Mouse (Mus musculus) heart, embryonic 12.5 days (tissue): ENCODE data around the gene Il9. TPM values are rescaled to one million over a fixed set of nuclear protein-coding genes. Genes with fewer than 3 reads are reported as not detected.

Source experiments
- ATAC-seq: fragments of 200-750 bp; cut with Nextera tagmentation; 2 replicates; pipeline ENCODE4 v1.8.0; 2017; ENCODE audit warnings: moderate TSS enrichment, moderate library complexity; ENCODE audit not compliant: insufficient number of reproducible peaks, low FRiP score
- H3K27ac ChIP-seq: fragments of 300-500 bp; sonication (generic); 2 replicates; pipeline ENCODE4 v1.5.1; 2016; ENCODE audit warnings: mild to moderate bottlenecking, moderate library complexity; ENCODE audit not compliant: poor library complexity, severe bottlenecking
- H3K27me3 ChIP-seq: fragments of 300-500 bp; sonication (generic); replicated peaks from 2 replicates; pipeline ENCODE4 v1.6.1; 2016; ENCODE audit warnings: mild to moderate bottlenecking, moderate library complexity
- H3K36me3 ChIP-seq: fragments of 300-500 bp; sonication (generic); 2 replicates; pipeline ENCODE4 v1.6.1; 2016; ENCODE audit warnings: mild to moderate bottlenecking, moderate library complexity
- H3K4me1 ChIP-seq: fragments of 300-500 bp; sonication (generic); replicated peaks from 2 replicates; pipeline ENCODE4 v1.6.1; 2016; ENCODE audit warnings: mild to moderate bottlenecking
- H3K4me2 ChIP-seq: fragments of 300-500 bp; sonication (generic); 2 replicates; pipeline ENCODE4 v1.6.1; 2016; ENCODE audit warnings: mild to moderate bottlenecking, moderate library complexity
- H3K4me3 ChIP-seq: fragments of 300-500 bp; sonication (generic); 2 replicates; pipeline ENCODE4 v1.5.1; 2016; ENCODE audit warnings: mild to moderate bottlenecking
- H3K9ac ChIP-seq: fragments of 300-500 bp; sonication (generic); 2 replicates; pipeline ENCODE4 v1.6.1; 2016; ENCODE audit warnings: mild to moderate bottlenecking, moderate library complexity
- H3K9me3 ChIP-seq: fragments of 300-500 bp; sonication (generic); replicated peaks from 2 replicates; pipeline ENCODE4 v1.6.1; 2016; ENCODE audit warnings: mild to moderate bottlenecking, moderate library complexity
- WGBS: fragments of 180-500 bp; shearing (Covaris S2); methylation state at CpG from one replicate; pipeline ENCODE4 v1.1.7; 2016; 5-methylcytosine and 5-hydroxymethylcytosine counted together
- polyA plus RNA-seq: library from polyadenylated mRNA; unstranded; fragments of >200 nt; fragmentation: Nextera tagmentation; extraction: Ambion mirVana; gene quantifications from 2 replicates; pipeline ENCODE4 v1.2.1, GENCODE M21; 2016

The Il9 gene
- not detected in 2 replicates for polyA plus RNA-seq

GRCm38 (mm10) chr13:56482146-56482545 lies at the start of gene Il9:
Gene Il9, minus strand, starts transcription at chr13:56482246.
- ATAC-seq = no peak
- no peaks in the 10 kb centered on the region for H3K9me3 ChIP-seq
- no peak within 1 kb of the TSS for H3K4me2 ChIP-seq
- no peak within 1 kb of the TSS for H3K4me3 ChIP-seq
- no peak within 1 kb of the TSS for H3K27ac ChIP-seq
- H3K27me3 ChIP-seq = no peaks in the 10 kb centered on the region
- no peaks in the 10 kb centered on the region for H3K36me3 ChIP-seq
- H3K4me1 ChIP-seq = peaks cover 8% of the 10 kb centered on the region; the same call in 1 of the 2 replicates
- no peak within 1 kb of the TSS for H3K9ac ChIP-seq
- WGBS = 72% methylated on average over 3 of the region's 3 CpGs

GRCm38 (mm10) chr13:56529685-56530084 lies 47.6 kb upstream of the Il9 start:
- Histone ChIP-seq H3K36me3 (no peaks in the 10 kb centered on the region), H3K27me3 (peaks cover 3% of the 10 kb centered on the region; the same call in 1 of the 2 replicates), H3K27ac (no peak overlapping the region), H3K4me1 (no peaks in the 10 kb centered on the region), H3K4me2 (no peak overlapping the region), H3K9ac (no peak overlapping the region), H3K9me3 (peaks cover 8% of the 10 kb centered on the region; the same call in 1 of the 2 replicates), H3K4me3 (no peak overlapping the region)
- ATAC-seq = no peak
- WGBS = 50% methylated on average over 8 of the region's 8 CpGs

DNA sequence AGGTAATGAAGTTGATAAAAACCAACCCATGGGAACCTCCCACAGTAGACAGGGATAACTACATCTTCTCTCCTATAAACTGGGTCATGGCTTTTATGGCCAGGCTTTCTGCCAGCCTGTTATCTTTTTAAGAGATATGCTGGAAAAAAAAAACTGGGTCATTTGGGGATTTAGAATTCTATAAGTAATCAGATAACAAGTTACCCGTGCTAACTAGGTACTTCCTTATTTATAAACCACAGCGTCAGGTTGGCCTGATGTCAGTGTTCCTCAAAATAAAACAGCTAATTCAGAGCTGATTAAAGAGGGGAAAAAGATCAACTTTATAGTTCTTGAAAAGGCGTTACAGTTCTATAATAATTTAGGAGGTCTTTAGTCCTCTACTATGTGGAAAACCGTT lies 47.0 kb upstream of the Il9 start:
- no peak overlapping the region for H3K9ac ChIP-seq
- WGBS = 62% methylated on average over 4 of the region's 4 CpGs
- H3K27ac ChIP-seq = no peak overlapping the region

GRCm38 (mm10) chr13:56528281-56528680 lies 46.2 kb upstream of the Il9 start:
- Histone ChIP-seq H3K4me3 (no peak overlapping the region), H3K36me3 (no peaks in the 10 kb centered on the region), H3K4me1 (no peaks in the 10 kb centered on the region), H3K27me3 (peaks cover 3% of the 10 kb centered on the region; the same call in 1 of the 2 replicates), H3K9ac (no peak overlapping the region), H3K27ac (no peak overlapping the region), H3K4me2 (no peak overlapping the region), H3K9me3 (no peaks in the 10 kb centered on the region)
- 80% methylated on average over 11 of the region's 11 CpGs for WGBS
- ATAC-seq = no peak

More for the DNA sequence above, 47.0 kb upstream of the Il9 start:
- ATAC-seq = no peak
- peaks cover 4% of the 10 kb centered on the region; the same call in 1 of the 2 replicates for H3K9me3 ChIP-seq
- H3K4me2 ChIP-seq = no peak overlapping the region
- no peaks in the 10 kb centered on the region for H3K4me1 ChIP-seq
- H3K27me3 ChIP-seq = peaks cover 3% of the 10 kb centered on the region; the same call in 1 of the 2 replicates
- no peaks in the 10 kb centered on the region for H3K36me3 ChIP-seq
- no peak overlapping the region for H3K4me3 ChIP-seq

DNA sequence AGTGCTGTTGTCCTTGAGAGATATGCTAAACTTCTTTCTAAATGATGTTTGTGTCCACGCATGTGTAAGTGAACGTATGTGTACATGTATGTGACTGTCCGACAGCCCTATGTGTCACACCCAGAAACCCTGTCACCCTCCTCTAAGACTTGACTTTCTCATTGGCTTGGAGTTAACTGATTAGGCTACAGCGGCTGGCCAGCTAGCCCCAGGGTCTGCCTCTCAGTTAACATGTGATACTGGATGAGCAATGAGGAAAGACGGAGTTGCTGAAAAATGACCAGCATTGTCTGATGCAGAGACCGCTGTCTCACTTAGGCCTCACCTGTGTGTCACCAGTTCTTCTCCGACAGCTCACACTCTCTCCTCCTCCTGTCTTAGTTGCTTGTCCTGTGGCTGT lies 45.8 kb upstream of the Il9 start:
- Histone ChIP-seq H3K4me1 (no peaks in the 10 kb centered on the region), H3K27ac (no peak overlapping the region), H3K9me3 (no peaks in the 10 kb centered on the region), H3K4me3 (no peak overlapping the region), H3K9ac (no peak overlapping the region), H3K36me3 (no peaks in the 10 kb centered on the region), H3K27me3 (peaks cover 3% of the 10 kb centered on the region; the same call in 1 of the 2 replicates), H3K4me2 (no peak overlapping the region)
- WGBS = 90% methylated on average over 7 of the region's 7 CpGs
- ATAC-seq = no peak

DNA sequence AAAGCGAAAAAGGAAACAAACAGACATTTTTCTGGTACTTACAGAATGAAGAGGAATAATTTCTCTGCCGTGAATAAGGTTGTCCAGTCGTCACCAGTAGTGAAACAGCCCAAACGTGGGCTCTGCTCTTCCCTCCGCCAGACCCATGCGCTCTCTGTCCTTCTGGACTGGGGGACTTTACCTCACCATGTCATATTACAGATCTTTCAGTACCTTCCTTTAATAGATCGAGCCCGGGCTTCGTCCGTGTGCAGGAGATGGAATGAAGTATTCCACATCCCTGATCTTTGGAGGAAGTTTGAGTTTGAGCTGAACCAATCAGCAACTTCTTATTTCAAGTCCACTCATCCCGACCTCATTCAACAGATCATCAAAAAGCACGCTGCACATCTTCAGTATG lies 44.8 kb upstream of the Il9 start:
- H3K36me3 ChIP-seq = no peaks in the 10 kb centered on the region
- H3K4me1 ChIP-seq = no peaks in the 10 kb centered on the region
- no peak overlapping the region for H3K4me2 ChIP-seq
- H3K9me3 ChIP-seq = no peaks in the 10 kb centered on the region
- H3K4me3 ChIP-seq = no peak overlapping the region
- no peak overlapping the region for H3K9ac ChIP-seq
- 75% methylated on average over 12 of the region's 12 CpGs for WGBS
- no peak for ATAC-seq
- H3K27me3 ChIP-seq = peaks cover 3% of the 10 kb centered on the region; the same call in 1 of the 2 replicates
- H3K27ac ChIP-seq = no peak overlapping the region

GRCm38 (mm10) chr13:56522821-56523167 lies 40.7 kb upstream of the Il9 start:
- no peaks in the 10 kb centered on the region for H3K4me1 ChIP-seq
- peak overlapping the region; percentile 99 for H3K4me2 ChIP-seq
- H3K27me3 ChIP-seq = peaks cover 3% of the 10 kb centered on the region; the same call in 1 of the 2 replicates
- no peaks in the 10 kb centered on the region for H3K9me3 ChIP-seq
- H3K27ac ChIP-seq = 0 out of 2 replicates have a peak overlapping the region, but pooled peaks have one; percentile 28
- WGBS = 7% methylated on average over 8 of the region's 8 CpGs
- H3K9ac ChIP-seq = peak overlapping the region; percentile 88
- H3K4me3 ChIP-seq = peak overlapping the region; percentile 87
- no peaks in the 10 kb centered on the region for H3K36me3 ChIP-seq
- ATAC-seq = no peak

DNA sequence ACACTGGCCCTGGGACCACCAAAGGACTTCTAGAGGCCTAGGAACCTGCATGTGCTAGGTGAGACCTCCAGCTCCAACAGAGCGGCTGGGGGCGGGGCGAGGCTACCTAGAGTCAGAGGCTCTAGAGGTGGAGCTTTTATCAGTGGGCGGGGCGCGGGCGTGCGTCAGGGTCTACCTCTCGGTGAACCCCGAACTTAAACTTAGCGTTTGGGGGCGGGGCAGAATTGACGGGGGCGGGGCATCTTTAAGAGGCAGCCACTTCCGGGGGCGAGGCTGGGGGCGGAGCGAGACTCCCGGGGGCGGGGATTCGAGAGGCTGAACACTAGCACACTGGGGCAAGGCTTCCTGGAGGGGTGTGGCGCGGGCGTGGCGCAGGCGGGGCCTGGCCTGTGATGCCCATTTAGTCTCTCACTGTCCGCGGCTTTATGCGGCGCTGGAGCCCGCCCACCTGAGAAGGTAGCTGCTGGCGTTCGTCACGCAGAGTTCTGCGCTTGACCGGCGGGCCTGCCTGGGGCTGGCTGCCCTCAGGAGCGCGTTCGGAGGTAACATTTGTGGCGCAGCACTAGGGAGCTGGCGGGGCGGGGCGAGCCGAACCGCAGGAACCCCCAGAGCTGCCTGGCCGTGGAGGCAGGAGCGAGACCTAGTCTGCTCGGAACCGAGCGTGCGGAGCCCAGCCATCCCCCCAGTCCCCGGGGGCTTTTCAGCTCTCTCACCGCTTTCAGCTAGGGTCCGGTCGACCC lies 40.2 kb upstream of the Il9 start, which contains the start of gene Fbxl21:
Gene Fbxl21, plus strand, starts transcription at position 392 of the 740 bp plus-strand sequence.
- no peaks in the 10 kb centered on the region for H3K36me3 ChIP-seq
- WGBS = 1% methylated on average over 56 of the region's 56 CpGs
- no peaks in the 10 kb centered on the region for H3K9me3 ChIP-seq
- H3K4me1 ChIP-seq = no peaks in the 10 kb centered on the region
- H3K27ac ChIP-seq = peak within 1 kb of the TSS; percentile 28; the same call in 1 of the 2 replicates
- peak within 1 kb of the TSS; percentile 88 for H3K9ac ChIP-seq
- peak; percentile 97 for ATAC-seq
- peaks cover 3% of the 10 kb centered on the region; the same call in 1 of the 2 replicates for H3K27me3 ChIP-seq
- H3K4me3 ChIP-seq = peak within 1 kb of the TSS; percentile 87
- H3K4me2 ChIP-seq = peak within 1 kb of the TSS; percentile 99

DNA sequence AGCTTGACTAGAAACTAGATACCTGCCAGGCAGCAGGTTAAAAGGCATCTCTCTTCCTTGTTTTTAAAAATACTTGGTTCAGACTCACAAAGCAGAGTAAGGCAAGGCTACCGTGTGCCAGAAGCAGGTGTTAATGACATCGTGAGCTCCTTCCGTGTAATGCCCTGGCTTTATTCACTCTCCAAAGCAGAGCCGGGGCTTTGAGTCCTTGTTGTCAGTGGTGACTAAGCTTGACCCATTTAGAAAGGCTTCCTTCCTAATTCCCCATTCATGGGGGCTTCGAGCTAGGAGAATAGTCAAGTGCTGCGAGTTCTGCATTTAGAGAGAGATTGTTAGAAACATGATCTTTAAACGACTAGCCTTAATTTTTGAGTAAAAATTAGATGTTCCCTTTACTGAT lies 34.8 kb upstream of the Il9 start:
- ATAC-seq = no peak
- no peaks in the 10 kb centered on the region for H3K36me3 ChIP-seq
- no peaks in the 10 kb centered on the region for H3K27me3 ChIP-seq
- no peaks in the 10 kb centered on the region for H3K9me3 ChIP-seq
- H3K4me2 ChIP-seq = no peak overlapping the region
- 56% methylated on average over 7 of the region's 7 CpGs for WGBS
- no peaks in the 10 kb centered on the region for H3K4me1 ChIP-seq
- H3K9ac ChIP-seq = no peak overlapping the region
- H3K27ac ChIP-seq = no peak overlapping the region
- no peak overlapping the region for H3K4me3 ChIP-seq

DNA sequence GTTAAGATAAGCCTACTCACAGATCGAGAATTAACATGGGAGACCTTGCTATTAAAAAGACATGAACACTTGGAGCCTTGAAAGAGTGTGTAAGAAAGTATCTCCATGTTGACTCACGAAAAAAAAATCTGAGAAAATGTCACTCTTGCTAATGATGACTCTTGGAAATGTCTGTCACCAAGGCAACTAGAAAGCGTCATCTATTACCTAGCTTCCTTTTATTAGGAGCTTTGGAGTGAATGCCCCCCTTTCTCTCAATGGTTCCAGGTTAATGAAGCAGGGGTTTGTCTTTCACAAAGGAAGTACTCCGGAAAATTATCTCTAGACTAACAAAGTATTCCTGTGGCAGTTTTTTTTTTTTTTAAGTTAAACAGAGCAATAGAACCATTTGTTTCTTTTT lies 34.3 kb upstream of the Il9 start:
- Histone ChIP-seq H3K4me3 (no peak overlapping the region), H3K9me3 (no peaks in the 10 kb centered on the region), H3K36me3 (no peaks in the 10 kb centered on the region), H3K4me1 (no peaks in the 10 kb centered on the region), H3K9ac (no peak overlapping the region), H3K4me2 (no peak overlapping the region), H3K27ac (no peak overlapping the region), H3K27me3 (no peaks in the 10 kb centered on the region)
- WGBS = 56% methylated on average over 4 of the region's 4 CpGs
- ATAC-seq = no peak

DNA sequence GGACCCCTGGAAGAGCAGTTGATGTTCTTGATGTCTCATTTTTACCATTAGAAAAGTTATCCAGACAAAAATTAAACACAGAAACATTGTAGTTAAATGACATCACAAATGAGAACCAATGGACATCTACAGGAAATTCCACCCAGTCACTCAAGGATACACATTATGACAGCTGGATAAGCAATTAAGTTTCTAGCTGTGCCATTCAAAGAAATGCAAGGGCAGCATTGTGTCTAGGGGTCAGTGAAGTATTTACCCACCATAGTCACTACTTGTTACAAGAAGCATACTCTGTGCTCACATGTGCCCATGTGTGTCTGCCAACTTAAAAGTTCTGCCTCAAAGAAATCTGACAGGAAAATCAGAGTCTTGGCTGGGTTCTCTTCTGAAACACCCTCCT lies 31.5 kb upstream of the Il9 start:
- ATAC-seq = no peak

More for the DNA sequence above, 31.5 kb upstream of the Il9 start:
- Histone ChIP-seq H3K4me1 (no peaks in the 10 kb centered on the region), H3K9me3 (0 out of 2 replicates have a peak, but pooled peaks cover 3% of the 10 kb centered on the region), H3K9ac (no peak overlapping the region), H3K27ac (no peak overlapping the region), H3K36me3 (no peaks in the 10 kb centered on the region), H3K4me2 (no peak overlapping the region), H3K27me3 (no peaks in the 10 kb centered on the region), H3K4me3 (no peak overlapping the region)
